Mouse (Mus musculus): ENCODE results near the gene Gm20696. TPM values are rescaled to one million over a fixed set of nuclear protein-coding genes. Genes with fewer than 3 reads are reported as not detected.

The Gm20696 gene
- polyA plus RNA-seq, 1 experiment from 2014 or later: 5.3 TPM

DNA sequence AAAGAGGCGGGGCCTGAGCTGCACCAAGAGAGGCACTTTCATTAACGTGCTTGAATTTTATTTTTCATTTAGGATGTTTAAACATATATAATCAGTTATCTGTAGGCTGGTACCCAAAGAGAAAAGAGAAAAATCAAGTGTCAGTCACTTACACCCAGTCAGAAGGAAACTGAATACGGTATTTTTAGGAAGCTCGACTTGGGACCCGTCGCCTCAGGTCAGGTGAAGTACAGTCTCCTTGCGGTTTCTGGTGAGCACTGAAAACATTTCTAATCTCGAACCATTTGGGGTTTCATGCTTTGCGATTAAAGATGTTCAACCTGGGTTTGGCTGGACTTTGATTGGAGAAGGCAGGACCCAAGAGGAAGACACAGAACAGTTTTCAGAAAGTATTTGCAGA, 385.2 kb downstream of the Gm20696 start:
- H3K4me1 ChIP-seq (replicated peaks; ENCODE audit: control insufficient read depth, insufficient read depth, low read length): no peaks in the 10 kb centered on the region; the same call in 1 of the 2 replicates
- H3K27me3 ChIP-seq (ENCODE audit: control insufficient read depth, insufficient read depth, low read length): no peaks in the 10 kb centered on the region
- ATAC-seq (replicated peaks; ENCODE audit: low FRiP score): no peak

GRCm38 (mm10) chr6:99280619-99281018, 386.0 kb downstream of the Gm20696 start:
- H3K36me3 ChIP-seq (ENCODE audit: control insufficient read depth, insufficient read depth, low read length): no peaks in the 10 kb centered on the region
- no peak overlapping the region for H3K4me2 ChIP-seq (ENCODE audit: low read depth, low read length, severe bottlenecking)
- 85% methylated on average over 5 of the region's 5 CpGs for WGBS
- H3K27me3 ChIP-seq (ENCODE audit: control insufficient read depth, insufficient read depth, low read length): no peaks in the 10 kb centered on the region
- H3K9ac ChIP-seq (ENCODE audit: low read length): no peak overlapping the region
- no peak overlapping the region for H3K4me3 ChIP-seq (ENCODE audit: low read depth, low read length)
- ATAC-seq (replicated peaks; ENCODE audit: low FRiP score) (no peak), DNase-seq (ENCODE audit: low spot score) (no peak)
- no peak overlapping the region for H3K27ac ChIP-seq (ENCODE audit: low read depth, low read length)
- no peaks in the 10 kb centered on the region; the same call in 1 of the 2 replicates for H3K4me1 ChIP-seq (replicated peaks; ENCODE audit: control insufficient read depth, insufficient read depth, low read length)
- H3K9me3 ChIP-seq (ENCODE audit: control insufficient read depth, low read length): no peaks in the 10 kb centered on the region

More for the DNA sequence above, 385.2 kb downstream of the Gm20696 start:
- DNase-seq (ENCODE audit: low spot score): no peak
- Histone ChIP-seq H3K4me2 (ENCODE audit: low read depth, low read length, severe bottlenecking) (no peak overlapping the region), H3K36me3 (ENCODE audit: control insufficient read depth, insufficient read depth, low read length) (no peaks in the 10 kb centered on the region), H3K4me3 (ENCODE audit: low read depth, low read length) (no peak overlapping the region), H3K9me3 (ENCODE audit: control insufficient read depth, low read length) (no peaks in the 10 kb centered on the region), H3K27ac (ENCODE audit: low read depth, low read length) (no peak overlapping the region), H3K9ac (ENCODE audit: low read length) (no peak overlapping the region)
- 96% methylated on average over 9 of the region's 9 CpGs for WGBS

- ATAC-seq (replicated peaks; ENCODE audit: low FRiP score) (no peak), DNase-seq (ENCODE audit: low spot score) (no peak)
- Histone ChIP-seq H3K4me3 (ENCODE audit: low read depth, low read length) (no peak overlapping the region), H3K36me3 (ENCODE audit: control insufficient read depth, insufficient read depth, low read length) (no peaks in the 10 kb centered on the region), H3K9me3 (ENCODE audit: control insufficient read depth, low read length) (no peaks in the 10 kb centered on the region), H3K4me1 (replicated peaks; ENCODE audit: control insufficient read depth, insufficient read depth, low read length) (no peaks in the 10 kb centered on the region), H3K9ac (ENCODE audit: low read length) (no peak overlapping the region), H3K4me2 (ENCODE audit: low read depth, low read length, severe bottlenecking) (no peak overlapping the region), H3K27ac (ENCODE audit: low read depth, low read length) (no peak overlapping the region), H3K27me3 (ENCODE audit: control insufficient read depth, insufficient read depth, low read length) (no peaks in the 10 kb centered on the region)
- 78% methylated on average over 1 of the region's 1 CpGs for WGBS
Measured at GRCm38 (mm10) chr6:99277251-99277650, 389.3 kb downstream of the Gm20696 start.

DNA sequence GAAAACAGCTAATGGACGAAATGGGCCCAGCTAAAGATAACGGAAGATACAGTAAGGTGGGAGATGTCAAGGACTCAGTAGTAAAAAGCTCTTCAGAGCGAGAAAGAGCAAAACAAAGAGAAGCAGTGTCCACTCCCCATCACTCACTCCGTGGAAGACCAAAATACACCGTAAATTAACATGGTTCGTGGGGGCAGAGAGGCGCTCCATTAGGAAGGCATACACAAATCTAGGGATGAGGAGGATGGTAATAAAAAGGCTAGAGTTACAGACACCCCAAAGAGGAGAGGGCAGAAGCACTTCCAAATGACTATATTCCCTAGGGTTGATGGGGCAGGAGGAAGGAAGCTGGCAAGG, 390.3 kb downstream of the Gm20696 start:
- no peak overlapping the region for H3K4me3 ChIP-seq (ENCODE audit: low read depth, low read length)
- no peaks in the 10 kb centered on the region for H3K4me1 ChIP-seq (replicated peaks; ENCODE audit: control insufficient read depth, insufficient read depth, low read length)
- no peak overlapping the region for H3K9ac ChIP-seq (ENCODE audit: low read length)
- H3K4me2 ChIP-seq (ENCODE audit: low read depth, low read length, severe bottlenecking): no peak overlapping the region
- no peak overlapping the region for H3K27ac ChIP-seq (ENCODE audit: low read depth, low read length)
- no peaks in the 10 kb centered on the region for H3K27me3 ChIP-seq (ENCODE audit: control insufficient read depth, insufficient read depth, low read length)
- WGBS: 85% methylated on average over 7 of the region's 7 CpGs
- DNase-seq (ENCODE audit: low spot score) (no peak), ATAC-seq (replicated peaks; ENCODE audit: low FRiP score) (no peak)
- H3K9me3 ChIP-seq (ENCODE audit: control insufficient read depth, low read length): no peaks in the 10 kb centered on the region
- no peaks in the 10 kb centered on the region for H3K36me3 ChIP-seq (ENCODE audit: control insufficient read depth, insufficient read depth, low read length)

DNA sequence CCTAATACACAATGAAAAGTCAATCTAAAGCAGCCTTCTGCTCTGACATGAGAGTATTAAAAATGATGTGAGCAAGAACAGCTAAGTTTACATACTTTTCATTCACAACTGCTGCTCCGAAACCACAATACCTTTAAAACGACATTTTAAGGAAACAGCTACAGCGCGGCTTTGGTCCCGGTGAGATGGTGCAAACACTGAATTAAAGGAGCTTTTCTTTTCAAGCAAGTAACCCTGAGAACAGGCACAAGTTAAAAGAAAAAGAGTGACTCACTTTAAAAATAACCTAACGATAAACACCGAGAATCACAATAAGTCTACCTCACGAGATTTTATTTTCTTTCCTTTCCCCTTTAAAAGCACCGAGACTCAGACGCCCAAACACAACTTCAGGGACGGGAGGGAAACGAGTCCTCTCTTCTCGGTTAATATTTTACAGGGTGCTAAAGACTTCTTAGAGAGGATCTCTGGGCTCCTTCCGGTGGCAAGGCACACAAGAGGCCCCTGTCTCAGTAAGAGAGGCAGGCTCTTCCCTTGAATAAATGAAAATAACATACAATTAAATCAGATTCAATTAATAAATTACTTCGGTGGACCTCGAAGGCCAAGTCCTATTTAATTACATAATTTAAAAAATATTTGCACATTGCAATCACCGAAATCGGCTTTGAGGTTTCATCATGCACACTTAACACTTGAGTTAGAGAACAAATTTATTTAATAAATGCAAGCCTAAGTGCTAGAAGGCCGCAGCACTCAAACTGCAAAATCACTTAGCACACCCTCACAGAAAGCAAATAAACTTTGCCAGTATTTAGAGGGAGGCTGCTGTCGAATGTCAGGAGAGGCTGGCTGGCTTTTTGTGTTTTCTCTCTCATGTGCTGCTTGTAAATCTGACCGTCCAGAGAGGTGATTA, 391.0 kb downstream of the Gm20696 start:
- Histone ChIP-seq H3K27ac (ENCODE audit: low read depth, low read length) (no peak overlapping the region), H3K9ac (ENCODE audit: low read length) (no peak overlapping the region), H3K4me1 (replicated peaks; ENCODE audit: control insufficient read depth, insufficient read depth, low read length) (no peaks in the 10 kb centered on the region), H3K27me3 (ENCODE audit: control insufficient read depth, insufficient read depth, low read length) (no peaks in the 10 kb centered on the region), H3K4me3 (ENCODE audit: low read depth, low read length) (no peak overlapping the region), H3K36me3 (ENCODE audit: control insufficient read depth, insufficient read depth, low read length) (no peaks in the 10 kb centered on the region), H3K9me3 (ENCODE audit: control insufficient read depth, low read length) (no peaks in the 10 kb centered on the region), H3K4me2 (ENCODE audit: low read depth, low read length, severe bottlenecking) (no peak overlapping the region)
- DNase-seq (ENCODE audit: low spot score): no peak
- ATAC-seq (replicated peaks; ENCODE audit: low FRiP score): no peak
- WGBS: 67% methylated on average over 21 of the region's 21 CpGs

GRCm38 (mm10) chr6:99274667-99275066, 391.9 kb downstream of the Gm20696 start:
- no peak for DNase-seq (ENCODE audit: low spot score)
- H3K27ac ChIP-seq (ENCODE audit: low read depth, low read length): no peak overlapping the region
- no peaks in the 10 kb centered on the region for H3K27me3 ChIP-seq (ENCODE audit: control insufficient read depth, insufficient read depth, low read length)
- H3K4me1 ChIP-seq (replicated peaks; ENCODE audit: control insufficient read depth, insufficient read depth, low read length): no peaks in the 10 kb centered on the region
- no peak overlapping the region for H3K4me2 ChIP-seq (ENCODE audit: low read depth, low read length, severe bottlenecking)
- H3K36me3 ChIP-seq (ENCODE audit: control insufficient read depth, insufficient read depth, low read length): no peaks in the 10 kb centered on the region
- 90% methylated on average over 5 of the region's 5 CpGs for WGBS
- H3K9me3 ChIP-seq (ENCODE audit: control insufficient read depth, low read length): no peaks in the 10 kb centered on the region
- H3K4me3 ChIP-seq (ENCODE audit: low read depth, low read length): no peak overlapping the region
- ATAC-seq (replicated peaks; ENCODE audit: low FRiP score): no peak
- no peak overlapping the region for H3K9ac ChIP-seq (ENCODE audit: low read length)

GRCm38 (mm10) chr6:99274222-99274621, 392.4 kb downstream of the Gm20696 start:
- H3K36me3 ChIP-seq (ENCODE audit: control insufficient read depth, insufficient read depth, low read length): no peaks in the 10 kb centered on the region

GRCm38 (mm10) chr6:99273177-99273576, 393.4 kb downstream of the Gm20696 start:
- Histone ChIP-seq H3K9ac (ENCODE audit: low read length) (no peak overlapping the region), H3K4me1 (replicated peaks; ENCODE audit: control insufficient read depth, insufficient read depth, low read length) (peaks cover 6% of the 10 kb centered on the region; the same call in 1 of the 2 replicates), H3K4me3 (ENCODE audit: low read depth, low read length) (no peak overlapping the region), H3K9me3 (ENCODE audit: control insufficient read depth, low read length) (no peaks in the 10 kb centered on the region), H3K27me3 (ENCODE audit: control insufficient read depth, insufficient read depth, low read length) (no peaks in the 10 kb centered on the region), H3K4me2 (ENCODE audit: low read depth, low read length, severe bottlenecking) (no peak overlapping the region), H3K36me3 (ENCODE audit: control insufficient read depth, insufficient read depth, low read length) (no peaks in the 10 kb centered on the region), H3K27ac (ENCODE audit: low read depth, low read length) (no peak overlapping the region)
- no peak for DNase-seq (ENCODE audit: low spot score)
- 75% methylated on average over 5 of the region's 5 CpGs for WGBS
- ATAC-seq (replicated peaks; ENCODE audit: low FRiP score): no peak

More at GRCm38 (mm10) chr6:99274222-99274621, 392.4 kb downstream of the Gm20696 start:
- WGBS: 84% methylated on average over 6 of the region's 6 CpGs
- H3K4me2 ChIP-seq (ENCODE audit: low read depth, low read length, severe bottlenecking): no peak overlapping the region
- H3K27ac ChIP-seq (ENCODE audit: low read depth, low read length): no peak overlapping the region
- no peak for DNase-seq (ENCODE audit: low spot score)
- H3K4me3 ChIP-seq (ENCODE audit: low read depth, low read length): no peak overlapping the region
- no peak overlapping the region for H3K9ac ChIP-seq (ENCODE audit: low read length)
- ATAC-seq (replicated peaks; ENCODE audit: low FRiP score): no peak
- H3K4me1 ChIP-seq (replicated peaks; ENCODE audit: control insufficient read depth, insufficient read depth, low read length): no peaks in the 10 kb centered on the region
- H3K9me3 ChIP-seq (ENCODE audit: control insufficient read depth, low read length): no peaks in the 10 kb centered on the region
- H3K27me3 ChIP-seq (ENCODE audit: control insufficient read depth, insufficient read depth, low read length): no peaks in the 10 kb centered on the region

- DNase-seq (ENCODE audit: low spot score) (no peak), ATAC-seq (replicated peaks; ENCODE audit: low FRiP score) (no peak)
- Histone ChIP-seq H3K9ac (ENCODE audit: low read length) (no peak overlapping the region), H3K4me2 (ENCODE audit: low read depth, low read length, severe bottlenecking) (no peak overlapping the region), H3K27me3 (ENCODE audit: control insufficient read depth, insufficient read depth, low read length) (no peaks in the 10 kb centered on the region), H3K4me1 (replicated peaks; ENCODE audit: control insufficient read depth, insufficient read depth, low read length) (peaks cover 8% of the 10 kb centered on the region; the same call in 1 of the 2 replicates), H3K9me3 (ENCODE audit: control insufficient read depth, low read length) (no peaks in the 10 kb centered on the region), H3K27ac (ENCODE audit: low read depth, low read length) (no peak overlapping the region), H3K4me3 (ENCODE audit: low read depth, low read length) (no peak overlapping the region), H3K36me3 (ENCODE audit: control insufficient read depth, insufficient read depth, low read length) (no peaks in the 10 kb centered on the region)
- 90% methylated on average over 3 of the region's 3 CpGs for WGBS
Measured at GRCm38 (mm10) chr6:99272174-99272573, 394.4 kb downstream of the Gm20696 start.

All from forebrain, embryonic 11.5 days (tissue).